Mouse (Mus musculus) ES-E14 (cell line): ENCODE measurements at regions not wholly inside any gene's neighbourhood (a gene's known extent, or its start where the extent isn't known, plus 50 kb on each side); places are given as distances from the start of the nearest gene placed in this dataset.

Experiments used
- CHD2 ChIP-seq: IDR thresholded peaks from 2 replicates; pipeline ENCODE4 v1.6.1; 2014; ENCODE audit warnings: mild to moderate bottlenecking, low read depth, low read length, inconsistent platforms
- ZNF384 ChIP-seq: IDR thresholded peaks from 2 replicates; pipeline ENCODE4 v1.6.1; 2012; ENCODE audit warnings: low read depth, low read length, inconsistent platforms

- TF ChIP-seq CHD2 (no peak), ZNF384 (no peak)
Measured at GRCm38 (mm10) chr16:24174595-24174994, 185.9 kb upstream of the Bcl6 start.
